Mouse (Mus musculus): Measurements from ENCODE around the gene D130052B06Rik.

DNA sequence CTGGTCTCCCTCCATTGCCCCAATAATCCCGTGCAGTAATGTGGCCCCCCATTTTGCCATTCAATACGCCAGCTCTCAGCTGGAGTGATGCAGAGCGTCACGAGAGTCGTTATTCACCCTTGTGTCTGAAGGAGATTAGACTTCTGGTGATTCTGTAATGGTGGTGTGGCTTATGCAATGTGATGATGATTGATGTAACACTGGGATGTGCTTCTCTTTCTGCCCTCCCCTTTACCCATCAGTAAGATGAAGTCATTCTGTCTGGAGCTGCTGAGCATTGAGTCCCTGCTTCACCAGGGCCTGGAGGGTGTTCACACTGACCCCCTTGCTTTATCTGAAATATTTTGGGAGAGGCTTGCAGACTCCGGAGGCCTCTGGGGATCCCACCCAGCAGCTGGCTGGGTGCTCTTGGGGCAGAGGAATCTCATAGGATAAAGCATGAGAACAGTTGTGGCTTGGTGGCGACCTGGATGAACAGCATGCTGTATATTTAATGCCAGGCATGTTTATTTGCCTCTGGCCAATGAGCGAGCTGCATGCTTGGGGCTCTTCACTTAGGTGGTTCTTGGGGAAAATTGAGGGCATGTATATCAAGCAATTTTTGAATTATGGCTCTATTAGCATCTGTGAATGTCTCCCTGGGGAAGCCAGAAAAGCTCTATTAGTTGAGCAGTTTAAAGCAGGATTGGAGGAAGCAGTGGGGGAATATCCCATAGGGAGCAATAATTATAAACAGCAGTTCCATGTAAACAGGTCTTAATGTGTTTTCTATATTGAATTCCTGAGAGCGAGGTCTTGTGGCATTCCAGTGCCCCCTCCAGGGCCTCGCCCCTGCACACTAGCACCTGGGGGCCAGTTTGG lies 71.2 kb downstream of the D130052B06Rik start:
- no peak for TF ChIP-seq CTCF (IDR thresholded peaks at IDR 0.05)
- no peak for TF ChIP-seq EP300 (IDR thresholded peaks at IDR 0.05)

All from lung, postnatal 0 days (tissue).